Mouse (Mus musculus) bone marrow macrophage, adult 2 months (primary cell): Measurements from ENCODE around the gene Syngr2. TPM values are rescaled to one million over a fixed set of nuclear protein-coding genes. Genes with fewer than 3 reads are reported as not detected.
"Not testable (repeated sequence)": the region's sequence is repeated elsewhere in the genome, so short reads cannot be mapped to it uniquely, and the experiment has no call there.

Experiments used
- H3K27ac ChIP-seq: 2 replicates; pipeline ENCODE4 v1.5.1; 2012; ENCODE audit warnings: low read depth, low read length; ENCODE audit not compliant: insufficient read depth
- H3K4me1 ChIP-seq: 2 replicates; pipeline ENCODE4 v1.6.1; 2012; ENCODE audit warnings: low read length; ENCODE audit not compliant: control insufficient read depth, insufficient read depth
- H3K4me3 ChIP-seq: 2 replicates; pipeline ENCODE4 v1.5.1; 2012; ENCODE audit warnings: mild to moderate bottlenecking, low read length, moderate library complexity; ENCODE audit not compliant: insufficient read depth
- CTCF ChIP-seq: IDR thresholded peaks from 2 replicates; pipeline ENCODE4 v1.5.1; 2012; ENCODE audit warnings: low read depth, mild to moderate bottlenecking, low read length, moderate library complexity
- POLR2A ChIP-seq: IDR thresholded peaks from 2 replicates; pipeline ENCODE4 v1.6.1; 2012; ENCODE audit warnings: mild to moderate bottlenecking, low read depth, low read length, borderline replicate concordance
- polyA plus RNA-seq: library from polyadenylated mRNA; stranded (reverse); fragments of >200 nt; gene quantifications from 2 replicates; pipeline ENCODE4 v1.2.4, GENCODE M21; 2012; ENCODE audit not compliant: missing spikeins, insufficient read depth, insufficient read length

Gene Syngr2
- polyA plus RNA-seq, 1 experiment: 189 TPM

- Histone ChIP-seq H3K4me3 (peak overlapping the region; percentile 75), H3K4me1 (peaks cover 25% of the 10 kb centered on the region), H3K27ac (peak overlapping the region; percentile 92)
- TF ChIP-seq CTCF (no peak), POLR2A (no peak)
Measured at GRCm38 (mm10) chr11:117780582-117781111, 28.8 kb upstream of the Syngr2 start.

- Histone ChIP-seq H3K27ac (peak overlapping the region; percentile 89), H3K4me3 (peak overlapping the region; percentile 75), H3K4me1 (peaks cover 24% of the 10 kb centered on the region)
- TF ChIP-seq POLR2A (no peak), CTCF (no peak)
Measured at GRCm38 (mm10) chr11:117781199-117781821, 28.2 kb upstream of the Syngr2 start.

DNA sequence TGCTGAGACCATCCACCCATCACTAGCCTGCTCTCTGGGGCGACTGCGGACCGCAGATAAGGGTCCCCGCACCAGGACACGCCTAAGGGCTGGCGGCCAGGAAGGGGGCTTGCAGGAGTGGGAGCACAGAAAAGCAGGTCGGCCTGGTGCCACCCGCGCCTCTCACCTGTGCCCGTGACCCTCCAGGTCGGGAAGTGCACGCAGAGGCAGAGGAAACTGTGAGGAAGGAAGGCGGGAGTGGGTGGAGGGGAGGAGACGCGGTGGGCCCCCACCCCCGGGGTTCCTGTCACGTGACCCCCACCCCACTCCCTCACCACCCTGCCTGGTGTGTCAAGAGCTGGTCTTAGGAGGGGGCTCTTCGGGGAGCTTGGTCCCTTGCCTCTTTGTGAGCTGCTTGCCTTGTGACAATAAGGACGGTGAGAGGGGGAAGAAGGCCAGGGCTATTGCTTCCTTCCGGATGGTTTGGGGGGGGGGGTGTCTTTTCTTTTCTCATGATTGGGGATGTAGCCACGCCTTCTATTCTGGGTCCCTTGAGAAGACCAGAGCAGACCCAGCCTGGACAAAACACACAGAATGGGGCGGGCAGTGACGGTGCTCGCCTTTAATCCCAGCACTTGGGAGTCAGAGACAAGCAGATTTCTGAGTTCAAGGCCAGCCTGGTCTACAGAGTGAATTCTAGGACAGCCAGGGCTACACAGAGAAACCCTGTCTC, 27.3 kb upstream of the Syngr2 start, which contains the start of the genes Tmc8 and Tmc6:
Gene Tmc8, plus strand, starts transcription at position 84 of the 712 bp plus-strand sequence.
Gene Tmc6, minus strand, starts transcription at position 206 of the 712 bp plus-strand sequence.
- H3K4me1 ChIP-seq: peaks cover 22% of the 10 kb centered on the region
- H3K27ac ChIP-seq: peak within 1 kb of the TSS; percentile 89
- TF ChIP-seq CTCF: no peak
- TF ChIP-seq POLR2A: no peak

GRCm38 (mm10) chr11:117782705-117783034, 26.8 kb upstream of the Syngr2 start:
- Histone ChIP-seq H3K4me3 (no peak overlapping the region), H3K4me1 (peaks cover 20% of the 10 kb centered on the region), H3K27ac (no peak overlapping the region)
- TF ChIP-seq CTCF: no peak
- TF ChIP-seq POLR2A: no peak

More for the DNA sequence above, 27.3 kb upstream of the Syngr2 start, which contains the start of the genes Tmc8 and Tmc6:
- peak within 1 kb of the TSS; percentile 75 for H3K4me3 ChIP-seq

GRCm38 (mm10) chr11:117783089-117783488, 26.4 kb upstream of the Syngr2 start:
- Histone ChIP-seq H3K27ac (no peak overlapping the region), H3K4me3 (no peak overlapping the region), H3K4me1 (peaks cover 19% of the 10 kb centered on the region)
- TF ChIP-seq CTCF (no peak), POLR2A (no peak)

DNA sequence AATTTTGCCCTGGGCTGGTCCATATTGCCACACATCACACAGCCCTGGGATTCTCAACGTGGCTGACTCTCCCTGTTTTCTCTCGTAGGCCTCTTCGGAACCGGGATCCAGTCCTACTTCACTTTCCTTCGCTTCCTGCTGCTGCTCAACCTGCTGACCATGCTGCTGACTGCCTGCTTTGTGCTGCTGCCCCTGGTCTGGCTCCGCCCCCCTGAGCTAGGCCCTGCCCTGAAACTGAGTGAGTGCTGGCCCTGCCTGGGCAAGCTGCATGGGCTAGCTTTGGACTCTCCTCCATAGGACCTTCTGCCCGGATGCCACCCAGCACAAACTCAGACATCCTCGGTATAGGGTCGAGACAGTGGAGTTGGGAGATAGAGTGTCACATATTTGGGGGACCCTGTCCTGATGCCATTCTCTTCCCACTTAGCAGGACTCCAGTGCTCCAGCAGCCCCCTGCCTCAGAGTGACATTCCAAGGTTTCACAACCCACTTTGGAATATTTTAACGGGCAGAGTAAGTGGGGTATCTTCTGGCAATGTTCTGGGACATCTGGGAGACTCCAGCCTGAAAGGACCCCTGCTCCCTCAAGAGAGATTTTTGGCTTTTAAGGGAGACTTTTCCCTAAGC, 25.7 kb upstream of the Syngr2 start:
- Histone ChIP-seq H3K4me3 (no peak overlapping the region), H3K27ac (no peak overlapping the region), H3K4me1 (peaks cover 12% of the 10 kb centered on the region)
- no peak for TF ChIP-seq CTCF
- TF ChIP-seq POLR2A: no peak

DNA sequence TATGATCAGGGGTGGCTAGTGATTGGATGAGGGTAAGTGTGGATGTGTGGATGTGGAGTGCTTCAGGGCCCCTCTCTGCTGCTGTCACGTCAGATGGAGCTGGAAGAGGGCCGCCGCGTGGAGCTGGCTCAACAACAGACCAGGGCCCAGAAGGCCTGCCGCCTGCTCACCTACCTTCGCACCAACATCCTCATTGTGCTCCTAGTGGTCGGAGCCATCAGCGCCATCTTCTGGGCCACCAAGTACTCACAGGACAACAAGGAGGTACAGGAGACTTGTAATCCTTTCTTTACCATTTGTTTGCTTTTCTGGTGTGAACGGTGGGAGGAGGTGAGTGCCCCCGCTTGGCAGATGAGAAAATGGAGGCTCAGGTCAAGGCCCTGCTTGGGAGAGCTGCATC, 23.2 kb upstream of the Syngr2 start:
- no peak overlapping the region for H3K4me3 ChIP-seq
- H3K27ac ChIP-seq: no peak overlapping the region
- H3K4me1 ChIP-seq: peaks cover 8% of the 10 kb centered on the region
- TF ChIP-seq CTCF (peak; percentile 42; the same call in 1 of the 2 replicates), POLR2A (no peak)

DNA sequence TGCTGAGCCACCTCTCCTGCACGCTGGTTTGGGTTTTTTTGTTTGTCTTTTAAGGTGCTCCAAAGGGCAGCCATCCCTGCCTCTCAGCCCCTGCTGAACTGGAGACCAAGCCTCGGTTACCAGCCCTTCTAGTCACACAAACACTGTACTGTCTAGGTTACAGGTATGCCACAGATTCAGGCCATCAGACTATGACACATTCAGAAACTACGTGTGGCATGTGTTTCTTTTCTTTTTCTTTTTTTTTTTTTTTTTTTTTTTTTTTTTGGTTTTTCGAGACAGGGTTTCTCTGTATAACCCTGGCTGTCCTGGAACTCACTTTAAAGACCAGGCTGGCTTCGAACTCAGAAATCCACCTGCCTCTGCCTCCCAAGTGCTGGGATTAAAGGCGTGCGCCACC, 21.0 kb upstream of the Syngr2 start:
- not testable (repeated sequence) for H3K4me1 ChIP-seq, H3K4me3 ChIP-seq, H3K27ac ChIP-seq

DNA sequence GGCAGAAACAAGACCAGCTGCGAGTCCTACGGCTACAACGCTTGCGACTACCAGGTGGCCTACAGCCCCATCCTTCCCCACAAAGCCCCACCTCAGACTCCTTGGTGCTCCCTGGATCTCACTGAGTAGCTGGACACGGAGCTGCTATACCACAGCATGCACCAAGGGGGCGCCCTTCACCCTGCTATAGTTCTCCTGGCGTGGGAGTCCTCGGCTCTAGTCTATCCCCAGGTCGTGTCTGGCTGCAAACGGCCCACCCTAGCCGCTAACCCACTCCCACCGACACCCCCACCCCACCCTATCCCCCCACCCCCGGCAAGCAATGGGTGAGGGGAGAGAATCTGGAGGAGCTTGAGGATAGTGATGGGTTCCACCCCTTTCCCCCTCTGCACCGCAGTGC, 19.2 kb upstream of the Syngr2 start:
- Histone ChIP-seq H3K27ac (no peak overlapping the region), H3K4me1 (peaks cover 3% of the 10 kb centered on the region; the same call in 1 of the 2 replicates), H3K4me3 (no peak overlapping the region)
- TF ChIP-seq CTCF: peak; percentile 55; the same call in 1 of the 2 replicates
- no peak for TF ChIP-seq POLR2A

DNA sequence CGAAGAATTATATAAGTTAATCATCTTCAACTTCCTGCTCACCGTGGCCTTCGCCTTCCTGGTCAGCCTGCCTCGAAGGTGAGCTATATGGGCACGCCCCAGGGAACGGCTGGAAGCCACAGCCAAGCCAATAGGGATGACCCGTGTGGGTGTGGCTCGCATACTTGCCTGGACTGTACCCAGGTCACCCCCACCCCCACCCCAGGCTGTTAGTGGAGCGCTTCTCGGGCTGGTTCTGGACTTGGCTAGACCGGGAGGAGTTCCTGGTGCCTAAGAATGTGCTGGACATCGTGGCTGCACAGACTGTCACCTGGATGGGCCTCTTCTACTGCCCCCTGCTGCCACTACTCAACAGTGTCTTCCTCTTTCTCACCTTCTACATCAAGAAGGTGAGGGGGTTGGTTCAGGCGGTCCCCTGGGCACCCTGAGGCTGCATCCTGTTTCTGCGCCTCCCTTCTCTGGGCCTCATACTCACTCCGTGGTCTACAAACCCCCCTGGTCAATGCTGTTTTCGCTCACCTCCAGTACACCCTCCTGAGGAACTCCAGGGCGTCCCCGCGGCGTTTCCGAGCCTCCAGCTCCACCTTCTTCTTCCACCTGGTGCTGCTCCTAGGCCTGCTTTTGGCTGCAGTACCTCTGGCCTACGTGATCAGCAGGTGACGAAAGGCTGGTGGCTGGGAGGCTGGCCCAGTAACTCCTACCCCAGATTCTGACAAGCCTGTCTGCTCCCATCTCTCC, 18.6 kb upstream of the Syngr2 start:
- TF ChIP-seq CTCF (0 out of 2 replicates have a peak, but pooled peaks have one; percentile 19), POLR2A (no peak)
- H3K4me1 ChIP-seq: peaks cover 3% of the 10 kb centered on the region; the same call in 1 of the 2 replicates
- H3K4me3 ChIP-seq: no peak overlapping the region
- no peak overlapping the region for H3K27ac ChIP-seq
